Mouse (Mus musculus): Measurements from ENCODE around the gene Wdr73. TPM values are rescaled to one million over a fixed set of nuclear protein-coding genes. Genes with fewer than 3 reads are reported as not detected.

Wdr73 gene
- total and polyA plus RNA-seq, 3 experiments: 57.8 to 67.0 TPM; not detected in 1

DNA sequence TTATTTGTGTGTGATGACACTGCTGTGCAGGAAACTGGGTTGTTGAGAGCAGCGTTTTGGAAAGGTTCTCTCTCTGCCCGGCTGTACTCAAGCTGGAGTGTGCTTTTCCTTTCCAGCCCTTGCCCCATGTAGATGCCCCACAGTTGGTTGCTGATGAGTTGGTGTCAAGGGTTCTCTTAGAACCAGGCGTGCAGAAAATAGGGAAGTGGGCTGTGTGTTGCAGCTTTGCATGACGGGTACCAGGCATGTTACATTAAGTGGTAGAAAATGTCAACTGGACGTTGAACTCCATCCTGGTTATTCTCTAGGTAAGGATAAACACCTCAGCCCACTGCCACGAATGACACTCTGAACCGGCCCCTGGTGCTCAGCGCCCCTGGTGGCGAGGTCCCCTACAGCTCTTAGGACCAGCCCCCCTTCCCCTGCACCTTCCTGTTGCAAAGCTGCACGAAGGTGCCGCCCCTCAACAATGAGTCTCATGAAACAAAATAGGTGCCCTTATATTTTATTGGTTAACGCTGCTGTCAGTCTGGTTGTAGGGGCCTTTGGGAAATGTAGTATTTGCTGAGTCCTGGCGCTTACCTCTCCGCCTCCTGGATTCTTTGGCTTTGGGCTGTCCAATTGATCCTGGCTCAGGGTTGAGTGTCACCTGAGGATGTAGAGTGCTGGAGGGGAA lies 18.1 kb downstream of the Wdr73 start (continued):
- TF ChIP-seq E2F4 (IDR thresholded peaks at IDR 0.05; ENCODE audit: borderline replicate concordance, low read depth, low read length): no peak

DNA sequence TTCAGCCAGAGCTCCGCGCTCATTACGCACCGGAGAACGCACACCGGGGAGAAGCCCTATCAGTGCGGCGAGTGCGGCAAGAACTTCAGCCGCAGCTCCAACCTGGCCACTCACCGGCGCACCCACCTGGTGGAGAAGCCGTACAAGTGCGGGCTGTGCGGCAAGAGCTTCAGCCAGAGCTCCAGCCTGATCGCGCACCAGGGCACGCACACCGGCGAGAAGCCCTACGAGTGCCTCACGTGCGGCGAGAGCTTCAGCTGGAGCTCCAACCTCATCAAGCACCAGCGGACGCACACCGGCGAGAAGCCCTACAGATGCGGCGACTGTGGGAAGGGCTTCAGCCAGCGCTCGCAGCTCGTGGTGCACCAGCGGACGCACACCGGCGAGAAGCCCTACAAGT lies 25.3 kb downstream of the Wdr73 start:
- Histone ChIP-seq H3K27me3 (ENCODE audit: control insufficient read depth in 1 of 2, insufficient read depth in 2 of 2, low read length in 2 of 2) (no peaks in the 10 kb centered on the region), H3K36me3 (ENCODE audit: control insufficient read depth in 1 of 2, insufficient read depth in 2 of 2, low read length in 2 of 2) (no peaks in the 10 kb centered on the region), H3K9ac (ENCODE audit: control insufficient read depth, low read depth, low read length, poor library complexity, severe bottlenecking) (no peak overlapping the region), H3K9me3 (replicated peaks; ENCODE audit: insufficient read depth, low read length) (no peaks in the 10 kb centered on the region), H3K79me2 (ENCODE audit: control insufficient read depth, insufficient read depth, low read length, poor library complexity) (no peaks in the 10 kb centered on the region), H3K4me1 (ENCODE audit: control insufficient read depth in 1 of 2, insufficient read depth in 2 of 2, low read length in 2 of 2) (no peaks in the 10 kb centered on the region), H3K4me3 (ENCODE audit: control insufficient read depth in 1 of 2, insufficient read depth in 1 of 2, low read depth in 2 of 2, low read length in 2 of 2) (no peak overlapping the region), H3K27ac (ENCODE audit: control insufficient read depth, low read depth, low read length) (no peak overlapping the region)
- no peak for TF ChIP-seq TAL1 (IDR thresholded peaks at IDR 0.05; ENCODE audit: low read length)
- no peak for TF ChIP-seq TCF12 (IDR thresholded peaks at IDR 0.05; ENCODE audit: low read depth, low read length)
- TF ChIP-seq USF1 (IDR thresholded peaks at IDR 0.05; ENCODE audit: low read depth, low read length): no peak
- no peak for TF ChIP-seq SMC3 (IDR thresholded peaks at IDR 0.05; ENCODE audit: low read depth, low read length)
- no peak for TF ChIP-seq SIN3A (IDR thresholded peaks at IDR 0.05; ENCODE audit: low read length)
- TF ChIP-seq RAD21 (IDR thresholded peaks at IDR 0.05; ENCODE audit: low read depth, low read length): no peak
- no peak for TF ChIP-seq MYC (IDR thresholded peaks at IDR 0.05; ENCODE audit: low read depth, low read length)
- no peak for TF ChIP-seq MXI1 (IDR thresholded peaks at IDR 0.05; ENCODE audit: low read depth, low read length)
- TF ChIP-seq CHD1 (IDR thresholded peaks at IDR 0.05; ENCODE audit: low read depth, low read length): no peak
- TF ChIP-seq UBTF (IDR thresholded peaks at IDR 0.05; ENCODE audit: borderline replicate concordance, insufficient read depth, low read depth, low read length): no peak
- no peak for TF ChIP-seq ETS1 (IDR thresholded peaks at IDR 0.05; ENCODE audit: low read depth, low read length)
- DNase-seq (ENCODE audit: low read depth, low spot score): no peak

DNA sequence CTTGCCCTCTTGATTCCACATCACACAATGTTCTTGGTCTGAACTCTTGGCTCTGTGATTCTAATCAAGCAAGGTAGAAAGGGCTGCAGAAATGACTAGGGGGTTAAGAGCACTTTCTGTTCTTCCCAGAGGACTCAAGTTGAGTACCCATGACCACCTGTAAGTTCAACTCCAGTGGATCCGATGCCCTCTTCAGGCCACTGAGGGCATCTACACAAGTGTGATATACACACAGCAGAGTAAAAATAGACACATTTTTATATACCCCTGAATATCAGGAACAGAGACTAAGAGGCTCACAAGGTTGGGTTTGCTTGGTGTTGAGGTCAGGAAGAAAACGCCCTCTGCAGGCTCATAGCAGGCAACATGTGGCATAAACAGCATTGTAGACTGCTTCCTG lies 27.4 kb downstream of the Wdr73 start:
- H3K4me1 ChIP-seq (ENCODE audit: control insufficient read depth in 1 of 2, insufficient read depth in 2 of 2, low read length in 2 of 2): no peaks in the 10 kb centered on the region
- no peak overlapping the region for H3K9ac ChIP-seq (ENCODE audit: control insufficient read depth, low read depth, low read length, poor library complexity, severe bottlenecking)
- H3K9me3 ChIP-seq (replicated peaks; ENCODE audit: insufficient read depth, low read length): no peaks in the 10 kb centered on the region
- TF ChIP-seq MEF2A (IDR thresholded peaks at IDR 0.05; ENCODE audit: extremely low read depth, insufficient replicate concordance, low read depth, low read length, poor library complexity, severe bottlenecking) (no peak), RCOR1 (IDR thresholded peaks at IDR 0.05; ENCODE audit: low read depth, low read length) (no peak), HCFC1 (IDR thresholded peaks at IDR 0.05; ENCODE audit: low read depth, low read length) (no peak), BHLHE40 (IDR thresholded peaks at IDR 0.05; ENCODE audit: borderline replicate concordance, low read depth, low read length) (no peak), ZNF384 (IDR thresholded peaks at IDR 0.05; ENCODE audit: low read depth, low read length) (no peak), MAZ (IDR thresholded peaks at IDR 0.05; ENCODE audit: low read depth, low read length) (no peak), CTCF (IDR thresholded peaks at IDR 0.05 in 2 of 3, conservative IDR thresholded peaks at IDR 0.05 in 1 of 3; ENCODE audit: control insufficient read depth in 1 of 3, insufficient read depth in 1 of 3, low read depth in 2 of 3, low read length in 3 of 3, poor library complexity in 1 of 3, severe bottlenecking in 1 of 3) (peak; percentile 13 to 30 (median 20); a peak in 2 of 6 replicates)
- DNase-seq (ENCODE audit: low read depth, low spot score): no peak
- no peak overlapping the region for H3K27ac ChIP-seq (ENCODE audit: control insufficient read depth, low read depth, low read length)
- no peaks in the 10 kb centered on the region for H3K27me3 ChIP-seq (ENCODE audit: control insufficient read depth in 1 of 2, insufficient read depth in 2 of 2, low read length in 2 of 2)
- H3K36me3 ChIP-seq (ENCODE audit: control insufficient read depth in 1 of 2, insufficient read depth in 2 of 2, low read length in 2 of 2): no peaks in the 10 kb centered on the region
- H3K79me2 ChIP-seq (ENCODE audit: control insufficient read depth, insufficient read depth, low read length, poor library complexity): no peaks in the 10 kb centered on the region
- H3K4me3 ChIP-seq (ENCODE audit: control insufficient read depth in 1 of 2, insufficient read depth in 1 of 2, low read depth in 2 of 2, low read length in 2 of 2): no peak overlapping the region
